Mouse (Mus musculus): ENCODE results near the gene Ddx50. TPM values are rescaled to one million over a fixed set of nuclear protein-coding genes. Genes with fewer than 3 reads are reported as not detected.
"Not testable (repeated sequence)": the region's sequence is repeated elsewhere in the genome, so short reads cannot be mapped to it uniquely, and the experiment has no call there.

Gene Ddx50
- polyA plus RNA-seq, 1 experiment from 2014 or later = 114 TPM

- 89% methylated on average over 7 of the region's 7 CpGs for WGBS
- Histone ChIP-seq H3K4me3 (no peak overlapping the region), H3K36me3 (peaks cover 97% of the 10 kb centered on the region), H3K27ac (no peak overlapping the region), H3K9me3 (no peaks in the 10 kb centered on the region), H3K27me3 (ENCODE audit: insufficient read depth, poor library complexity, severe bottlenecking) (no peaks in the 10 kb centered on the region), H3K4me1 (no peaks in the 10 kb centered on the region)
- DNase-seq (ENCODE audit: low spot score) = no peak
Measured at GRCm38 (mm10) chr10:62592496-62592895, 58.5 kb downstream of the Ddx50 start.

GRCm38 (mm10) chr10:62590200-62590599 is 60.8 kb downstream of the Ddx50 start:
- H3K9me3 ChIP-seq = no peaks in the 10 kb centered on the region
- H3K4me1 ChIP-seq = no peaks in the 10 kb centered on the region
- peaks cover 99% of the 10 kb centered on the region for H3K36me3 ChIP-seq
- no peaks in the 10 kb centered on the region for H3K27me3 ChIP-seq (ENCODE audit: insufficient read depth, poor library complexity, severe bottlenecking)
- H3K27ac ChIP-seq = no peak overlapping the region
- H3K4me3 ChIP-seq = no peak overlapping the region
- DNase-seq (ENCODE audit: low spot score) = no peak
- WGBS = 52% methylated on average over 6 of the region's 6 CpGs

- H3K36me3 ChIP-seq = peaks cover 99% of the 10 kb centered on the region
- no peak overlapping the region for H3K27ac ChIP-seq
- H3K4me3 ChIP-seq = no peak overlapping the region
- 84% methylated on average over 4 of the region's 4 CpGs for WGBS
- H3K4me1 ChIP-seq = no peaks in the 10 kb centered on the region
- H3K27me3 ChIP-seq (ENCODE audit: insufficient read depth, poor library complexity, severe bottlenecking) = no peaks in the 10 kb centered on the region
- no peak for DNase-seq (ENCODE audit: low spot score)
- no peaks in the 10 kb centered on the region for H3K9me3 ChIP-seq
Measured at GRCm38 (mm10) chr10:62588616-62589015, 62.4 kb downstream of the Ddx50 start.

GRCm38 (mm10) chr10:62583245-62583644 is 67.8 kb downstream of the Ddx50 start:
- no peaks in the 10 kb centered on the region for H3K27me3 ChIP-seq (ENCODE audit: insufficient read depth, poor library complexity, severe bottlenecking)
- DNase-seq (ENCODE audit: low spot score) = no peak
- no peaks in the 10 kb centered on the region for H3K4me1 ChIP-seq
- no peaks in the 10 kb centered on the region for H3K9me3 ChIP-seq
- peaks cover 85% of the 10 kb centered on the region for H3K36me3 ChIP-seq
- no peak overlapping the region for H3K27ac ChIP-seq
- no peak overlapping the region for H3K4me3 ChIP-seq
- 85% methylated on average over 1 of the region's 1 CpGs for WGBS

- Histone ChIP-seq H3K27ac (no peak overlapping the region), H3K36me3 (peaks cover 79% of the 10 kb centered on the region), H3K27me3 (ENCODE audit: insufficient read depth, poor library complexity, severe bottlenecking) (no peaks in the 10 kb centered on the region), H3K4me1 (peaks cover under 1% of the 10 kb centered on the region), H3K9me3 (no peaks in the 10 kb centered on the region), H3K4me3 (no peak overlapping the region)
- 85% methylated on average over 7 of the region's 7 CpGs for WGBS
- DNase-seq (ENCODE audit: low spot score) = no peak
Measured at GRCm38 (mm10) chr10:62582701-62583100, 68.3 kb downstream of the Ddx50 start.

DNA sequence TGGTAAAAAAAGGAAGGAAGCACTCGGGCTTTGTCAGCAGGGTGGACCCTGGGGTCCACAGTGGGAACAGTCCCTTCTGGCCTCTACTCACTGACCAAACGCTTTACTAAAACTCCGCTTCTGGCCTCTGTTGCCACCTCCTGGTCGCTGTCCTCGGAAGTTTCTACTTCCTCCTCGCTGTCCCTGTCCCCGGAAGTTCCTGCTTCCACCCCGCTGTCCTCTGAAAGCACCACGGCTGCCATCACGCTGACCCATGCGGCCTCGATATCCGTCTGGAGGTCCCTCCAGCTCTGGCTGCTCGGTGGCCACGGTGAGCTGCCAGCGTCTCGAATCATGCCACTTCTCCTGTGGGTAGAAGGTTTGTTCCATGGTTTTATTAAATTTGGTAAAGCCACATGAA is 68.8 kb downstream of the Ddx50 start:
- H3K36me3 ChIP-seq = peaks cover 75% of the 10 kb centered on the region
- 88% methylated on average over 17 of the region's 17 CpGs for WGBS

GRCm38 (mm10) chr10:62579129-62579528 is 71.9 kb downstream of the Ddx50 start:
- WGBS = 88% methylated on average over 12 of the region's 13 CpGs
- DNase-seq (ENCODE audit: low spot score); H3K9me3 ChIP-seq; H3K4me3 ChIP-seq; H3K27ac ChIP-seq; H3K27me3 ChIP-seq (ENCODE audit: insufficient read depth, poor library complexity, severe bottlenecking): not testable (repeated sequence)
- Histone ChIP-seq H3K4me1 (peaks cover 10% of the 10 kb centered on the region), H3K36me3 (peaks cover 57% of the 10 kb centered on the region)

More for the DNA sequence above, 68.8 kb downstream of the Ddx50 start:
- Histone ChIP-seq H3K4me3 (no peak overlapping the region), H3K4me1 (peaks cover 5% of the 10 kb centered on the region), H3K27me3 (ENCODE audit: insufficient read depth, poor library complexity, severe bottlenecking) (no peaks in the 10 kb centered on the region), H3K9me3 (no peaks in the 10 kb centered on the region), H3K27ac (no peak overlapping the region)
- no peak for DNase-seq (ENCODE audit: low spot score)

GRCm38 (mm10) chr10:62578338-62579100 is 72.5 kb downstream of the Ddx50 start, which contains the start of gene Kif1bp:
Kif1bp (minus strand) TSS chr10:62578457.
- H3K27me3 ChIP-seq (ENCODE audit: insufficient read depth, poor library complexity, severe bottlenecking) = no peaks in the 10 kb centered on the region
- peaks cover 57% of the 10 kb centered on the region for H3K36me3 ChIP-seq
- DNase-seq (ENCODE audit: low spot score) = peak; percentile 99
- H3K9me3 ChIP-seq = no peaks in the 10 kb centered on the region
- peak within 1 kb of the TSS; percentile 87 for H3K27ac ChIP-seq
- peaks cover 10% of the 10 kb centered on the region for H3K4me1 ChIP-seq
- H3K4me3 ChIP-seq = peak within 1 kb of the TSS; percentile 89
- WGBS = 7% methylated on average over 33 of the region's 33 CpGs

- peak overlapping the region; percentile 87 for H3K27ac ChIP-seq
- peak overlapping the region; percentile 89 for H3K4me3 ChIP-seq
- WGBS = 2% methylated on average over 54 of the region's 54 CpGs
- no peaks in the 10 kb centered on the region for H3K27me3 ChIP-seq (ENCODE audit: insufficient read depth, poor library complexity, severe bottlenecking)
- H3K4me1 ChIP-seq = peaks cover 10% of the 10 kb centered on the region
- no peaks in the 10 kb centered on the region for H3K9me3 ChIP-seq
- no peak for DNase-seq (ENCODE audit: low spot score)
- peaks cover 56% of the 10 kb centered on the region for H3K36me3 ChIP-seq
Measured at GRCm38 (mm10) chr10:62577673-62578337, 73.2 kb downstream of the Ddx50 start.

GRCm38 (mm10) chr10:62575001-62575400 is 76.0 kb downstream of the Ddx50 start:
- H3K9me3 ChIP-seq = no peaks in the 10 kb centered on the region
- no peak overlapping the region for H3K4me3 ChIP-seq
- DNase-seq (ENCODE audit: low spot score) = no peak
- WGBS = 91% methylated on average over 13 of the region's 13 CpGs
- H3K27ac ChIP-seq = no peak overlapping the region
- no peaks in the 10 kb centered on the region for H3K27me3 ChIP-seq (ENCODE audit: insufficient read depth, poor library complexity, severe bottlenecking)
- peaks cover 10% of the 10 kb centered on the region for H3K4me1 ChIP-seq
- H3K36me3 ChIP-seq = peaks cover 49% of the 10 kb centered on the region

DNA sequence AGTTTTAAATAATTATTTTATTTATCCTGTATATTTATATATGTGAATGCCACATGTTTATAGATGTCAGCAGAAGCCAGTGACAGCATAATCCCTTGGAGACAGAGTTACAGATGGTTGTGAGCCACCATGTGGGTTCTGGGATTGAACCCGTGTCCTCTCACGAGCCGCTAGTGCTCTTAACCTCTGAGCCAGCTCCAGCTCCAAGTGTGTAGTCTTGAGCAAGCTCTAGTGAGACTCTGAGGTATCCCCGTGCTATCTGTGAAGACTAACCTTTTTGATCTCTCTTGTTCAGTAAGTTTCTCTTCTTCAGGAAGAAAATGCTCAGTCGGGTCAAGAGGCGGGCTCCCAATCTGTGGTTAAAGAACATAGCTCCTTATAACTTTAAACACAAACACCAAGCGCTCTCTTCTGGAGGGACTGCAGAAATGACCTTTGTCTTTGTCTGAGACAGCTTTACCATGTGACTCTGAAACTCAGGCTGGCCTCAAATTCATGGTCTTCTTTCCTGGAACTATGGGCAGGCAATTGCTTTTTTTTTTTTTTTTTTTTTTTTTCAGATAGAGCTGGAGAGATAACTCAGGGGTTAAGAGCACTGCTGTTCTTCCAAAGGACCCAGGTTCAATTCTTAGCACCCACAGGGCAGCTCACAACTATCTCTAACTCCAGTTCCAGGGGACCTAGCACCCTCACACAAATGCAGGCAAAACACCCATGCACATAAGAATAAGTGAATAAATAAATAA is 80.7 kb downstream of the Ddx50 start:
- no peaks in the 10 kb centered on the region for H3K27me3 ChIP-seq (ENCODE audit: insufficient read depth, poor library complexity, severe bottlenecking)
- WGBS = 90% methylated on average over 7 of the region's 7 CpGs
- no peak overlapping the region for H3K27ac ChIP-seq
- H3K4me3 ChIP-seq = no peak overlapping the region
- H3K36me3 ChIP-seq = peaks cover 81% of the 10 kb centered on the region
- no peaks in the 10 kb centered on the region for H3K4me1 ChIP-seq
- no peaks in the 10 kb centered on the region for H3K9me3 ChIP-seq
- no peak for DNase-seq (ENCODE audit: low spot score)

DNA sequence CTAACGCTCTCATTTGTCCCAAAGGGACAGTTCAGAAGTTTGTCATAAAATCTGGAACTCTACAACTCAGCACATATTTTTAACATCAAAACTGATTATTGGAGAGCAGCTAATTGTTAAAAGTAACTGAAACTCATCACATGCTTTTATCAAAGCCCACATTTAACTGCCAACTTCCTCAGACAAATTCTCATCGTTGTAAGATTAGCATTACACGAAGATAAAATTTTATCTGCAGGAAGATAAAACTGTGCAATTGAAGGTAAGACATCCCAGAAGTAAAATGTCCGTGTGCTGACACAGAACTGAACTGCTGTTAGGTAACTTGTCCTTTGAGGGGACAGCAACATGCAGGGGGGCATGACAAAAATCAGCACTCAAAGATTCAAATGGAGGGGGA is 82.2 kb downstream of the Ddx50 start:
- no peaks in the 10 kb centered on the region for H3K27me3 ChIP-seq (ENCODE audit: insufficient read depth, poor library complexity, severe bottlenecking)
- no peak for DNase-seq (ENCODE audit: low spot score)
- no peaks in the 10 kb centered on the region for H3K9me3 ChIP-seq
- no peaks in the 10 kb centered on the region for H3K4me1 ChIP-seq
- no peak overlapping the region for H3K27ac ChIP-seq
- H3K36me3 ChIP-seq = peaks cover 81% of the 10 kb centered on the region
- 74% methylated on average over 4 of the region's 4 CpGs for WGBS
- H3K4me3 ChIP-seq = no peak overlapping the region

Measured in heart, embryonic 10.5 days (tissue).